Mouse (Mus musculus) layer of hippocampus, postnatal 25 days (tissue): ENCODE results near the gene Lyzl6. TPM values are rescaled to one million over a fixed set of nuclear protein-coding genes. Genes with fewer than 3 reads are reported as not detected.

Experiments
- DNase-seq, 2 experiments: peaks; one replicate each; pipeline ENCODE4 v3.0.0; 2022; ENCODE audit warnings: mixed read lengths in 2 of 2, low spot score in 1 of 2; ENCODE audit errors: extremely low spot score in 1 of 2
- total RNA-seq, 2 experiments: library from RNA; stranded (reverse); gene quantifications; 2 replicates each; pipeline ENCODE4 v1.2.3; 2021

The Lyzl6 gene
- total RNA-seq, 2 experiments from 2014 or later, result not detected

DNA sequence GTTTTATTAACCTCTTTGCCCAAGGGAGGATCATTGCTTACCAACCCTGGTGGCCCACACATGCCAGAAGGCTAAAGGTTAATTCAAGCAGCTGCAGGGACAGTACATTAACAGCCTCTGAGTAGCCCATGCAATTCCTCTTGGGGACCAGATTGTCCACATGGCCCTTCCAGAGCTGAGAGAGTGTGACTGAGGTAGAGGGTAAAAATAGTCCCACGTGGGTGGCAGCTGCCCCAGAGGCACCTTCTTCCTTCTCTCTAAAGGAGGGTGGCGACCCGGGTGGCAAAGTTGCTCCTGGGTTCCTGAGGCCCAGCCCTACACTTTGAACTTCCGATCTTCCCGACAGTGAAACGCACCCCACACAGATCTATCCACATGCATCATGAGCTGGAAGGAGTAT lies 7.6 kb upstream of the Lyzl6 start:
- DNase-seq, result no peak

DNA sequence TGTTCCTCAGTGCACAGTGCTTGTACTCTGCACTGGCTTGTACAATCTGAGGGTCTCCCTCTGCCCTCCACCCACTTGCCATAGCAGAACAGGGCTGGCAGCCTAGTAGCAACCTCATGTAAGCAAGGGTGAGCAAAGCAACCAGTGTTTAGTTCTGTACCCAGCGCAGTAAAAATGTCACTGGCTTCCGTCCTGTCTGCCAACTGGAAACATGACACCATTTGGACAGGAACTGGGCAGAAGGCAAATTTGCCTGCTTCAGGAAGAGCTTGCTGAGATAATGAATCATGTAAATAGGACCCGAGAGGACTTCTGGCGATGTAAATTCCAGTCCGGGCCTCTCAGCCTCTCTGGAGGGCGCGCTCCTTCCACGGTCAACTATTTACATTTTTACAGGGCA lies 7.0 kb upstream of the Lyzl6 start:
- no peak for DNase-seq

GRCm38 (mm10) chr11:103643211-103643610 lies 4.5 kb upstream of the Lyzl6 start:
- no peak for DNase-seq

- DNase-seq, result peak in 1 of 2 experiments; percentile 69
These were observed 787 bp upstream of the Lyzl6 start for GRCm38 (mm10) chr11:103639407-103639946.

DNA sequence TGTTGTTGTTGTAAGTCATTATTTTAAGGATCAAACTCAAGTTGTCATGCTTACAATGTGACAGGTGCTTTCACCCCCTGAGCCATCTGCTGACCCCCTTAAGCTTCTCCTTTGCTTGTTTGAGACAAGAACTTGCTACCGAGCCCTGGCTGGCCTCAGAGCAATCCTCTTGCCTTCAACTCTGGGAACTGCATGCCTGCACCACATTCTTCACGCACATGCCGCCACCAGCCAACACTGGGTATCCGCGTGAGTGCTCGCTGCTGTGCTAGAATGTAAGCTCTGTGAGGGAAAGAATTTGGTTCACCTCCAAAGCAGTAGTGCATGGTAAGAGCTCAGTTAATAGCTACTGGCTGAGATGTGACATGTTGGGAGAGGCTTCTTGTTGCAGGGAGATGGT lies 2.4 kb downstream of the Lyzl6 start:
- DNase-seq, result no peak

DNA sequence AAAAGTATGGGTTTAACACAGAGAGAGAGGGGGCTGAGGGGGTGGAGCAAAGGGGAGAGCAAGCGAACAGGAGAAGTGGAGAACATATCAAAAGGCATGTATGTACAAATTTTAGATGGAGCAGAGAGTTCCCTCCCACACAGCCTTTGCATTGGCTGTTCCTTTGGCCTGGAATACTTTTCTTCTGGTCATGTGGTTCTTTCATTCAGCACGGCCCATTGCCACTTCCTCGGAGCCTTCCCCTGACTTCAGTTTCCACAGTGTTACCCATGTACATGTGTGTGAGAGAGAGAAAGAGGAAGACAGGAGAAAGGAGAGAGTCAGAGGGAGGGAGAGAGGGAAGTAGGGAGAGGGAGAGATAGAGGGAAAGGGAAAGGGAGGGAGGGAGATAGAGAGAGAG lies 3.2 kb downstream of the Lyzl6 start:
- no peak for DNase-seq

DNA sequence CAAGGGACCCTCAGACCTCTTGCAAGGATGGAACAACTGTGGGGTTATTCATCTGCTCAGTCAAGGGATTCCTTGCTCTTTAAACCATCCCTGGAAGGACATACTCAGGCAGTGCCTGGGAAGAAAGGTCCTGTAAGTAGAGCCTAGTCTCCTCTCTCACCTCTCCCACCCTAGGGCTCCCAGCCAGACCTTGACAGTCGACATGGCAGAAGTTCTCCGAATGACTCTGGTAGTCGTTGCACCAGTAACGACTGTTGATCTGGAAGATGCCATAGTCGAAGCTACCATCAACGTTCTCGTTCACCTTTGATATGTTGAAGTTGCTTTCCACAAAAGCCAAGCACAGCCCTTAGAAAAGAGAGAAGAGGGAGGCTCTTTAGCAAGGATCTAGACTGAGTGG lies 3.9 kb downstream of the Lyzl6 start:
- no peak for DNase-seq

GRCm38 (mm10) chr11:103627453-103627852 lies 11.2 kb downstream of the Lyzl6 start:
- no peak for DNase-seq

DNA sequence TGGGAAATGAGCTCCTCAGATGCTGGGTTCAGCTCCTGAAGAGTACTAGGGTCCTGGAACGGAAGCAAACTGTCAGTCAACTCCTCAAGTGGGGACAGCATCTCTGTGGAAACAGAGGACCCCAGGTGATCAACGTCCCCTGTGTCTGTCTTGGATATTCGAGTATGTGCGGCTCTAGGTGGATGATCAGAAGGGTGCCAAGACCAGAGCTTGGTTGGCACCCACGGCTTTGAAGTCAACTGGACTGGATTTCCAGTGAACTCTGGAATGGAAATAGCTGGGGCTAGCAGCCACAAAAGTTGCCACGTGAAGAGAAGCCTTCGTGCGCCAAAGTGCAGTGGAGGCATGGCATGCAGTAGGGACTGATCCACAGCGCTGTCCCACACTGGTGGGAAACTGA lies 17.6 kb downstream of the Lyzl6 start, which contains the start of gene Gm884:
Gene Gm884, minus strand, starts transcription at position 101 of the 400 bp plus-strand sequence.
- DNase-seq, result no peak

DNA sequence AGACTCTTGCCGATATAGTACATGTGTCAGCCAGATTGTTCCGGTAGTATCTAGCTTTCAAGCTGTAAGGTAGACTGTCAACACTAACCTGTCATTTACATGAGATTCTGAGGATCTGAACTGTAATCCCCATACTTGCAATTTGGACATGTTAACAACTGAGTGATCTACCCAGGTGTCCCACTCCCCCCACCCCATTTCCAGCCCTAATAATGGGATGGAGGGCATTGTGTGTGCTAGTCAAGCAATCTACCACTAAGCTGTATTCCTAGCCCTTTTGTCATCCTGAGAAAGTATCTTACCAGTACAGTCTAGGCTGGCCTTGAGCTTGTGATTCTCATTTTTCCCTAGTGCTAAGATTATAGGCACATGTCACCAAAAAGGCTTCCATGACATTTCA lies 27.9 kb downstream of the Lyzl6 start:
- no peak for DNase-seq

DNA sequence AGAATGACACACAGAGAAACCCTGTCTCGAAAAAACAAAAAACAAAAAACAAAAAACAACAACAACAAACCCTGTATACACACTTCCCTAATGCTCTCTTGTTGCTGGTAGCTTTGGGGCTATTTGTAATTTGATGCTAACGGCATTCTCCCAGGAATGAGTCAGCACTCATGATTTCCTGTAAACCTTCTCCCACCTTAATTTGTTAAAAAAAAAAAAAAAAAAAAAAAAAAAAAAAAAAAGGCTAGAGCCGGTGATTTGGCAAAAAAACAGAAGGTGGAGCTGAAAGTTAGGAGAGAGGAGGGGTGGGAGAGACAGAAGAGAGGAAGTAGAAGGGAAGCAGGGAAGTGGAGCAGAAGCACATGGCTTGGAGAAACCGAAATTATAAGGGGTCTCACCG lies 32.1 kb downstream of the Lyzl6 start:
- no peak for DNase-seq

Other genes starting within 250 kb of the Lyzl6 start
- gene Plekhm1, start 226.2 kb downstream of the Lyzl6 start, total RNA-seq, result 10 to 100 TPM; 16.4 to 17.6 TPM
- not detected for gene Lrrc37a, start 134.3 kb downstream of the Lyzl6 start, total RNA-seq
- not detected for gene Gm884, start 17.8 kb downstream of the Lyzl6 start, total RNA-seq
- 100 to 1,000 TPM; 117 to 122 TPM for gene Rprml, start 10.7 kb upstream of the Lyzl6 start, total RNA-seq
- 10 to 100 TPM; 68.3 to 71.6 TPM for gene Gosr2, start 59.0 kb upstream of the Lyzl6 start, total RNA-seq
- under 1 TPM; 0.42 to 0.62 TPM for gene Wnt9b, start 110.9 kb upstream of the Lyzl6 start, total RNA-seq
- 1 to 10 TPM; 2.1 to 2.2 TPM for gene Wnt3, start 135.3 kb upstream of the Lyzl6 start, total RNA-seq